Mouse (Mus musculus): Measurements from ENCODE around the gene Naxd. TPM values are rescaled to one million over a fixed set of nuclear protein-coding genes. Genes with fewer than 3 reads are reported as not detected.
"Not testable (repeated sequence)": the region's sequence is repeated elsewhere in the genome, so short reads cannot be mapped to it uniquely, and the experiment has no call there.

Naxd gene
- polyA plus RNA-seq, 1 experiment from 2014 or later = 52.1 TPM

GRCm38 (mm10) chr8:11550281-11550948 lies 53.1 kb downstream of the Naxd start, which contains the start of gene Cars2:
Cars2 (minus strand) TSS chr8:11550783.
- Histone ChIP-seq H3K4me2 (peak within 1 kb of the TSS; percentile 86), H3K27me3 (replicated peaks) (no peaks in the 10 kb centered on the region), H3K27ac (peak within 1 kb of the TSS; percentile 89), H3K9me3 (replicated peaks) (no peaks in the 10 kb centered on the region), H3K4me1 (peaks cover 51% of the 10 kb centered on the region), H3K4me3 (peak within 1 kb of the TSS; percentile 81), H3K36me3 (peaks cover 24% of the 10 kb centered on the region), H3K9ac (peak within 1 kb of the TSS; percentile 80)
- under 1% methylated on average over 53 of the region's 53 CpGs for WGBS (ENCODE audit: insufficient replicate concordance)
- peak; percentile 83 for ATAC-seq

GRCm38 (mm10) chr8:11551497-11551896 lies 54.2 kb downstream of the Naxd start:
- ATAC-seq; H3K4me3 ChIP-seq; H3K27me3 ChIP-seq (replicated peaks); H3K9me3 ChIP-seq (replicated peaks); H3K27ac ChIP-seq; H3K4me2 ChIP-seq; H3K9ac ChIP-seq: not testable (repeated sequence)
- peaks cover 15% of the 10 kb centered on the region for H3K36me3 ChIP-seq
- 70% methylated on average over 4 of the region's 4 CpGs for WGBS (ENCODE audit: insufficient replicate concordance)
- H3K4me1 ChIP-seq = peaks cover 51% of the 10 kb centered on the region

- 80% methylated on average over 10 of the region's 10 CpGs for WGBS (ENCODE audit: insufficient replicate concordance)
- Histone ChIP-seq H3K9ac (no peak overlapping the region), H3K4me1 (peaks cover 45% of the 10 kb centered on the region), H3K27me3 (replicated peaks) (no peaks in the 10 kb centered on the region), H3K36me3 (peaks cover 8% of the 10 kb centered on the region), H3K27ac (0 out of 2 replicates have a peak overlapping the region, but pooled peaks have one; percentile 6), H3K4me2 (no peak overlapping the region), H3K9me3 (replicated peaks) (no peaks in the 10 kb centered on the region), H3K4me3 (no peak overlapping the region)
- ATAC-seq = no peak
Observed at GRCm38 (mm10) chr8:11552390-11552789, 55.1 kb downstream of the Naxd start.

- Histone ChIP-seq H3K4me3 (peak within 1 kb of the TSS; percentile 88), H3K4me2 (peak within 1 kb of the TSS; percentile 98), H3K9ac (peak within 1 kb of the TSS; percentile 92), H3K4me1 (peaks cover 44% of the 10 kb centered on the region), H3K36me3 (no peaks in the 10 kb centered on the region), H3K27ac (peak within 1 kb of the TSS; percentile 99), H3K27me3 (replicated peaks) (no peaks in the 10 kb centered on the region), H3K9me3 (replicated peaks) (no peaks in the 10 kb centered on the region)
- ATAC-seq = peak; percentile 65
- under 1% methylated on average over 52 of the region's 52 CpGs for WGBS (ENCODE audit: insufficient replicate concordance)
Observed at GRCm38 (mm10) chr8:11554799-11555719, 57.8 kb downstream of the Naxd start, which contains the start of gene Ing1. Ing1 (plus strand) TSS chr8:11555571.

- WGBS (ENCODE audit: insufficient replicate concordance) = under 1% methylated on average over 97 of the region's 103 CpGs
- peak overlapping the region; percentile 92 for H3K9ac ChIP-seq
- H3K4me1 ChIP-seq = peaks cover 44% of the 10 kb centered on the region
- H3K27me3 ChIP-seq (replicated peaks) = no peaks in the 10 kb centered on the region
- H3K36me3 ChIP-seq = peaks cover 7% of the 10 kb centered on the region; the same call in 1 of the 2 replicates
- peak overlapping the region; percentile 88 for H3K4me3 ChIP-seq
- H3K4me2 ChIP-seq = peak overlapping the region; percentile 98
- peak; percentile 75 for ATAC-seq
- H3K27ac ChIP-seq = peak overlapping the region; percentile 99
- no peaks in the 10 kb centered on the region for H3K9me3 ChIP-seq (replicated peaks)
Observed at GRCm38 (mm10) chr8:11555720-11556591, 58.6 kb downstream of the Naxd start.

GRCm38 (mm10) chr8:11556691-11557423 lies 59.6 kb downstream of the Naxd start:
- H3K27me3 ChIP-seq (replicated peaks) = no peaks in the 10 kb centered on the region
- ATAC-seq = no peak
- H3K27ac ChIP-seq = peak overlapping the region; percentile 99
- no peaks in the 10 kb centered on the region for H3K9me3 ChIP-seq (replicated peaks)
- peak overlapping the region; percentile 98 for H3K4me2 ChIP-seq
- peak overlapping the region; percentile 88 for H3K4me3 ChIP-seq
- H3K9ac ChIP-seq = peak overlapping the region; percentile 92
- peaks cover 38% of the 10 kb centered on the region for H3K4me1 ChIP-seq
- H3K36me3 ChIP-seq = peaks cover 16% of the 10 kb centered on the region
- WGBS (ENCODE audit: insufficient replicate concordance) = under 1% methylated on average over 82 of the region's 85 CpGs

- WGBS (ENCODE audit: insufficient replicate concordance) = 0% methylated on average over 32 of the region's 32 CpGs
- Histone ChIP-seq H3K27ac (peak overlapping the region; percentile 99), H3K9ac (peak overlapping the region; percentile 92), H3K36me3 (peaks cover 22% of the 10 kb centered on the region), H3K4me1 (peaks cover 38% of the 10 kb centered on the region), H3K27me3 (replicated peaks) (no peaks in the 10 kb centered on the region), H3K4me3 (peak overlapping the region; percentile 88), H3K9me3 (replicated peaks) (no peaks in the 10 kb centered on the region), H3K4me2 (peak overlapping the region; percentile 98)
- ATAC-seq = peak; percentile 0
Observed at GRCm38 (mm10) chr8:11557424-11557767, 60.1 kb downstream of the Naxd start.

- ATAC-seq = peak; percentile 83
- peaks cover 38% of the 10 kb centered on the region for H3K4me1 ChIP-seq
- H3K4me2 ChIP-seq = peak overlapping the region; percentile 98
- no peaks in the 10 kb centered on the region for H3K9me3 ChIP-seq (replicated peaks)
- WGBS (ENCODE audit: insufficient replicate concordance) = under 1% methylated on average over 67 of the region's 67 CpGs
- H3K36me3 ChIP-seq = peaks cover 25% of the 10 kb centered on the region
- H3K9ac ChIP-seq = peak overlapping the region; percentile 92
- H3K27ac ChIP-seq = peak overlapping the region; percentile 99
- peak overlapping the region; percentile 88 for H3K4me3 ChIP-seq
- no peaks in the 10 kb centered on the region for H3K27me3 ChIP-seq (replicated peaks)
Observed at GRCm38 (mm10) chr8:11557768-11558629, 60.7 kb downstream of the Naxd start.

- Histone ChIP-seq H3K27me3 (replicated peaks) (no peaks in the 10 kb centered on the region), H3K27ac (0 out of 2 replicates have a peak overlapping the region, but pooled peaks have one; percentile 20), H3K36me3 (peaks cover 40% of the 10 kb centered on the region), H3K9ac (peak overlapping the region; percentile 82), H3K4me2 (peak overlapping the region; percentile 98), H3K9me3 (replicated peaks) (no peaks in the 10 kb centered on the region), H3K4me1 (peaks cover 25% of the 10 kb centered on the region), H3K4me3 (peak overlapping the region; percentile 88)
- 59% methylated on average over 3 of the region's 3 CpGs for WGBS (ENCODE audit: insufficient replicate concordance)
- no peak for ATAC-seq
Observed at GRCm38 (mm10) chr8:11559511-11559910, 62.2 kb downstream of the Naxd start.

- no peak overlapping the region for H3K4me3 ChIP-seq
- H3K4me1 ChIP-seq = peaks cover 20% of the 10 kb centered on the region
- ATAC-seq = no peak
- H3K4me2 ChIP-seq = no peak overlapping the region; the same call in 1 of the 2 replicates
- no peak overlapping the region for H3K27ac ChIP-seq
- WGBS (ENCODE audit: insufficient replicate concordance) = 85% methylated on average over 9 of the region's 9 CpGs
- H3K9ac ChIP-seq = no peak overlapping the region
- H3K27me3 ChIP-seq (replicated peaks) = no peaks in the 10 kb centered on the region
- H3K9me3 ChIP-seq (replicated peaks) = no peaks in the 10 kb centered on the region
- H3K36me3 ChIP-seq = peaks cover 47% of the 10 kb centered on the region
Observed at GRCm38 (mm10) chr8:11560220-11560619, 62.9 kb downstream of the Naxd start.

Data from liver, embryonic 12.5 days (tissue).